Mouse (Mus musculus) stomach, embryonic 16.5 days (tissue): ENCODE data around the gene Eef1akmt3. TPM values are rescaled to one million over a fixed set of nuclear protein-coding genes. Genes with fewer than 3 reads are reported as not detected.
"Not testable (repeated sequence)": the region's sequence is repeated elsewhere in the genome, so short reads cannot be mapped to it uniquely, and the experiment has no call there.

Experiments
- ATAC-seq: fragments of 200-750 bp; cut with Nextera tagmentation; 2 replicates; pipeline ENCODE4 v1.8.0; 2017; ENCODE audit warnings: moderate number of reproducible peaks, moderate TSS enrichment; ENCODE audit not compliant: insufficient read depth, low FRiP score
- H3K27ac ChIP-seq: fragments of 300-500 bp; sonication (generic); 2 replicates; pipeline ENCODE4 v1.5.1; 2014; ENCODE audit warnings: low read length
- H3K27me3 ChIP-seq: fragments of 300-500 bp; sonication (generic); 2 replicates; pipeline ENCODE4 v1.6.1; 2014; ENCODE audit warnings: low read length, control low read depth, mixed read lengths; ENCODE audit not compliant: control insufficient read depth, insufficient read depth
- H3K36me3 ChIP-seq: fragments of 300-500 bp; sonication (generic); 2 replicates; pipeline ENCODE4 v1.6.1; 2014; ENCODE audit warnings: low read length; ENCODE audit not compliant: control insufficient read depth, insufficient read depth
- H3K4me1 ChIP-seq: fragments of 300-500 bp; sonication (generic); 2 replicates; pipeline ENCODE4 v1.6.1; 2014; ENCODE audit warnings: low read length, control low read depth, mixed read lengths; ENCODE audit not compliant: control insufficient read depth, insufficient read depth
- H3K4me2 ChIP-seq: fragments of 300-500 bp; sonication (generic); 2 replicates; pipeline ENCODE4 v1.6.1; 2014; ENCODE audit warnings: low read depth, low read length, mixed read lengths
- H3K4me3 ChIP-seq: fragments of 300-500 bp; sonication (generic); replicated peaks from 2 replicates; pipeline ENCODE4 v1.5.1; 2014; ENCODE audit warnings: mild to moderate bottlenecking, low read length
- H3K9ac ChIP-seq: fragments of 300-500 bp; sonication (generic); 2 replicates; pipeline ENCODE4 v1.6.1; 2014; ENCODE audit warnings: low read length
- H3K9me3 ChIP-seq: fragments of 300-500 bp; sonication (generic); replicated peaks from 2 replicates; pipeline ENCODE4 v1.6.1; 2016; ENCODE audit warnings: low read length, control low read depth; ENCODE audit not compliant: control insufficient read depth
- WGBS: fragments of 180-500 bp; shearing (Covaris S2); extraction: QIAGEN DNeasy Blood & Tissue Kit; methylation state at CpG from one replicate; pipeline ENCODE4 v1.1.7; 2014; 5-methylcytosine and 5-hydroxymethylcytosine counted together
- polyA plus RNA-seq: library from polyadenylated mRNA; unstranded; fragments of >200 nt; fragmentation: Nextera tagmentation; extraction: Ambion mirVana; gene quantifications from 2 replicates; pipeline ENCODE4 v1.2.1, GENCODE M21; 2015

Gene Eef1akmt3
- polyA plus RNA-seq, 1 experiment from 2014 or later = 1.3 TPM

- H3K4me2 ChIP-seq = peak overlapping the region; percentile 93
- peaks cover 27% of the 10 kb centered on the region for H3K36me3 ChIP-seq
- H3K4me3 ChIP-seq = peak overlapping the region; percentile 76
- ATAC-seq = no peak
- H3K9me3 ChIP-seq = no peaks in the 10 kb centered on the region
- H3K4me1 ChIP-seq = peaks cover 25% of the 10 kb centered on the region
- 8% methylated on average over 37 of the region's 37 CpGs for WGBS
- no peaks in the 10 kb centered on the region for H3K27me3 ChIP-seq
- H3K9ac ChIP-seq = peak overlapping the region; percentile 95
- H3K27ac ChIP-seq = peak overlapping the region; percentile 85
These were observed 22.9 kb upstream of the Eef1akmt3 start for GRCm38 (mm10) chr10:127063913-127064870.

- Histone ChIP-seq H3K9me3 (no peaks in the 10 kb centered on the region), H3K36me3 (peaks cover 27% of the 10 kb centered on the region), H3K27ac (peak within 1 kb of the TSS; percentile 85), H3K27me3 (no peaks in the 10 kb centered on the region), H3K9ac (peak within 1 kb of the TSS; percentile 95), H3K4me3 (peak within 1 kb of the TSS; percentile 76), H3K4me1 (peaks cover 25% of the 10 kb centered on the region), H3K4me2 (peak within 1 kb of the TSS; percentile 93)
- ATAC-seq = peak; percentile 93
- under 1% methylated on average over 46 of the region's 46 CpGs for WGBS
These were observed 22.0 kb upstream of the Eef1akmt3 start, which contains the start of gene Cdk4 for GRCm38 (mm10) chr10:127063239-127063872. TSS of gene Cdk4 (plus strand) at chr10:127063534.

GRCm38 (mm10) chr10:127062503-127062902 is 21.2 kb upstream of the Eef1akmt3 start:
- Histone ChIP-seq H3K27me3 (no peaks in the 10 kb centered on the region), H3K4me3 (no peak overlapping the region), H3K27ac (no peak overlapping the region), H3K9ac (no peak overlapping the region), H3K4me1 (peaks cover 26% of the 10 kb centered on the region), H3K36me3 (peaks cover 26% of the 10 kb centered on the region), H3K9me3 (no peaks in the 10 kb centered on the region), H3K4me2 (peak overlapping the region; percentile 60; the same call in 1 of the 2 replicates)
- WGBS = 72% methylated on average over 5 of the region's 5 CpGs
- no peak for ATAC-seq

- not testable (repeated sequence) for H3K27me3 ChIP-seq, H3K4me2 ChIP-seq, H3K9me3 ChIP-seq, H3K27ac ChIP-seq, ATAC-seq, H3K9ac ChIP-seq, H3K4me3 ChIP-seq
- peaks cover 27% of the 10 kb centered on the region for H3K36me3 ChIP-seq
- WGBS = 92% methylated on average over 4 of the region's 4 CpGs
- H3K4me1 ChIP-seq = peaks cover 26% of the 10 kb centered on the region
These were observed 20.8 kb upstream of the Eef1akmt3 start for GRCm38 (mm10) chr10:127062101-127062500.

- no peaks in the 10 kb centered on the region for H3K27me3 ChIP-seq
- no peak overlapping the region for H3K27ac ChIP-seq
- H3K4me3 ChIP-seq = no peak overlapping the region
- H3K9ac ChIP-seq = no peak overlapping the region
- peaks cover 23% of the 10 kb centered on the region for H3K36me3 ChIP-seq
- H3K4me1 ChIP-seq = peaks cover 26% of the 10 kb centered on the region
- no peak for ATAC-seq
- 81% methylated on average over 2 of the region's 2 CpGs for WGBS
- H3K4me2 ChIP-seq = no peak overlapping the region
- H3K9me3 ChIP-seq = no peaks in the 10 kb centered on the region
These were observed 20.2 kb upstream of the Eef1akmt3 start for GRCm38 (mm10) chr10:127061513-127061912.

- Histone ChIP-seq H3K4me1 (peaks cover 26% of the 10 kb centered on the region), H3K27me3 (no peaks in the 10 kb centered on the region), H3K27ac (no peak overlapping the region), H3K4me3 (no peak overlapping the region), H3K9ac (no peak overlapping the region), H3K9me3 (no peaks in the 10 kb centered on the region), H3K36me3 (peaks cover 19% of the 10 kb centered on the region), H3K4me2 (no peak overlapping the region)
- ATAC-seq = no peak
- 49% methylated on average over 5 of the region's 5 CpGs for WGBS
These were observed 19.8 kb upstream of the Eef1akmt3 start for GRCm38 (mm10) chr10:127061085-127061484.

- Histone ChIP-seq H3K27me3 (no peaks in the 10 kb centered on the region), H3K4me3 (peak within 1 kb of the TSS; percentile 75), H3K9ac (peak within 1 kb of the TSS; percentile 89), H3K27ac (peak within 1 kb of the TSS; percentile 60), H3K36me3 (peaks cover 10% of the 10 kb centered on the region; the same call in 1 of the 2 replicates), H3K4me1 (peaks cover 23% of the 10 kb centered on the region), H3K4me2 (peak within 1 kb of the TSS; percentile 96), H3K9me3 (no peaks in the 10 kb centered on the region)
- WGBS = 1% methylated on average over 48 of the region's 72 CpGs
- ATAC-seq = peak; percentile 57
These were observed 18.9 kb upstream of the Eef1akmt3 start, which contains the start of gene March9 for GRCm38 (mm10) chr10:127059968-127060916. TSS of gene March9 (minus strand) at chr10:127060184.

GRCm38 (mm10) chr10:127059174-127059967 is 18.1 kb upstream of the Eef1akmt3 start:
- Histone ChIP-seq H3K4me3 (peak overlapping the region; percentile 75), H3K36me3 (peaks cover 5% of the 10 kb centered on the region; the same call in 1 of the 2 replicates), H3K4me2 (peak overlapping the region; percentile 96), H3K27me3 (no peaks in the 10 kb centered on the region), H3K9me3 (no peaks in the 10 kb centered on the region), H3K9ac (peak overlapping the region; percentile 89), H3K4me1 (peaks cover 15% of the 10 kb centered on the region), H3K27ac (peak overlapping the region; percentile 60)
- no peak for ATAC-seq
- WGBS = under 1% methylated on average over 80 of the region's 92 CpGs
